Mouse (Mus musculus): ENCODE measurements around the gene Mdh1b. TPM values are rescaled to one million over a fixed set of nuclear protein-coding genes. Genes with fewer than 3 reads are reported as not detected.

Mdh1b gene
- total RNA-seq, 2 experiments from 2014 or later, result not detected

DNA sequence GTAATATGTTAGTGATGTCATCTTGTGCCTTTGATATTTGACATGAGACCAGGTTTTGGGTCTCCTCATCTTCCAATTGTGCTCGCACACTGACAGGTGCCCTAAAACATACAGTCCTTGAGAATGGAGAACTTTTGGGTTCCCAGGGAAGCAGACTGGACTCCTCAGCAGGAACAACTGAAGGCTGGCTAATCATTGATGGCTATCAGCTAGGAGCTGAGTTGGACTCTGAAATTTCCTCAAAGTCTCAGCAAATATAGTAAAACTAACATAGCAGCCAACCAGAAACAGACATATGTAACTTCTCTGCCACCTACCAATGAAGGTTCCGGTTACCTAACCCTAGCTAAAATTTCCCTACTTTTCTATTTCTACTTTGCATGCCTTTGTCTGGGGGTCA lies 64.0 kb downstream of the Mdh1b start:
- ATAC-seq (replicated peaks; ENCODE audit: low FRiP score, poor library complexity, severe bottlenecking), result no peak

GRCm38 (mm10) chr1:63659591-63659990 lies 70.5 kb downstream of the Mdh1b start:
- ATAC-seq (replicated peaks; ENCODE audit: low FRiP score, poor library complexity, severe bottlenecking), result no peak

DNA sequence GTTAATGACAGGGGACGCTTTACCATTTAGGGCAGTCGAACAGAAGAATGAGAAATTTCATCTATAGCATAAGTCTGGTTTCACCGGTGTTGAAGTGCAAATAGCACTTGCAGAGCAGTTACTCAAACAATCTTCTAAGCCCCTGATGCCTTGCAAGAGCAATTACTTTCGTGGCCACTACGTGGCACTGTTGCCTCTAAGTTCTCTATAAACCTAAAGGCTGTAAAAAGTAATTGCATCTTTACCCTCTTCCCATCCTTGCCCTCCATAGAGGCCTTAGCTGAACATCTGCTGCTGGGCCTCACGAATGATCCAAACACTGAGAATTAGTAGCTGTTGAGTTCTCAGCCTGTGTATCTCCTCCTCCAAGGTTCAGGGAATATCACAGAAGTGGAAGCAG lies 72.1 kb downstream of the Mdh1b start:
- ATAC-seq (replicated peaks; ENCODE audit: low FRiP score, poor library complexity, severe bottlenecking), result no peak

Other genes with a start within 250 kb of the Mdh1b start
- not detected in 2 replicates for gene Gm39653, start 114.3 kb downstream of the Mdh1b start, total RNA-seq (2015; ENCODE audit: low replicate concordance)
- gene Gm39653, start 114.3 kb downstream of the Mdh1b start, total RNA-seq (2017; ENCODE audit: low replicate concordance), result not detected in 2 replicates
- not detected in 2 replicates for gene Dytn, start 43.4 kb downstream of the Mdh1b start, total RNA-seq (2015; ENCODE audit: low replicate concordance)
- gene Dytn, start 43.4 kb downstream of the Mdh1b start, total RNA-seq (2017; ENCODE audit: low replicate concordance), result not detected in 2 replicates
- 7.6 and 46.9 TPM in 2 replicates for gene Fastkd2, start 296 bp upstream of the Mdh1b start, total RNA-seq (2015; ENCODE audit: low replicate concordance)
- gene Fastkd2, start 296 bp upstream of the Mdh1b start, total RNA-seq (2017; ENCODE audit: low replicate concordance), result 2.6 and 9.1 TPM in 2 replicates
- gene 4933402D24Rik, start 38.9 kb upstream of the Mdh1b start, total RNA-seq (2015; ENCODE audit: low replicate concordance), result not detected in 2 replicates
- gene 4933402D24Rik, start 38.9 kb upstream of the Mdh1b start, total RNA-seq (2017; ENCODE audit: low replicate concordance), result not detected in 2 replicates